Mouse (Mus musculus): ENCODE data around the gene Arhgap8.

Arhgap8 gene

GRCm38 (mm10) chr15:84800132-84800531, 80.3 kb downstream of the Arhgap8 start:
- peak in 1 of 2 experiments; percentile 5 for DNase-seq (ENCODE audit: low spot score in 2 of 2)

- peak in 1 of 2 experiments; percentile 24 for DNase-seq (ENCODE audit: low spot score in 2 of 2)
These were observed 83.8 kb downstream of the Arhgap8 start for GRCm38 (mm10) chr15:84803685-84804084.

- no peak for DNase-seq (ENCODE audit: low spot score in 2 of 2)
These were observed 89.6 kb downstream of the Arhgap8 start for GRCm38 (mm10) chr15:84809275-84809952.

- no peak for DNase-seq (ENCODE audit: low spot score in 2 of 2)
These were observed 91.3 kb downstream of the Arhgap8 start for GRCm38 (mm10) chr15:84811126-84811525.

- DNase-seq (ENCODE audit: low spot score in 2 of 2), result no peak
These were observed 93.0 kb downstream of the Arhgap8 start for GRCm38 (mm10) chr15:84812831-84813357.

- DNase-seq (ENCODE audit: low spot score in 2 of 2), result no peak
These were observed 95.3 kb downstream of the Arhgap8 start for GRCm38 (mm10) chr15:84815171-84815570.

- DNase-seq (ENCODE audit: low spot score in 2 of 2), result no peak
These were observed 97.7 kb downstream of the Arhgap8 start for GRCm38 (mm10) chr15:84817589-84817988.

GRCm38 (mm10) chr15:84818284-84818683, 98.4 kb downstream of the Arhgap8 start:
- DNase-seq (ENCODE audit: low spot score in 2 of 2), result no peak

- no peak for DNase-seq (ENCODE audit: low spot score in 2 of 2)
These were observed 101.0 kb downstream of the Arhgap8 start for GRCm38 (mm10) chr15:84820811-84821210.

Measured in spleen, postnatal 14 days (tissue).